Mouse (Mus musculus) left cerebral cortex, adult 2 months (tissue): ENCODE measurements around the gene Cdca5. TPM values are rescaled to one million over a fixed set of nuclear protein-coding genes. Genes with fewer than 3 reads are reported as not detected.
"Not testable (repeated sequence)": the region's sequence is repeated elsewhere in the genome, so short reads cannot be mapped to it uniquely, and the experiment has no call there.

ENCODE experiments used
- DNase-seq, 2 experiments: peaks; one replicate each; pipeline ENCODE4 v3.0.0; 2021 to 2022; ENCODE audit warnings: low spot score in 2 of 2, mixed read lengths in 1 of 2; ENCODE audit errors: extremely low spot score in 1 of 2
- H3K27ac ChIP-seq: fragments of 200-600 bp; 2 replicates; pipeline ENCODE4 v1.8.1; 2022
- H3K4me3 ChIP-seq: fragments of 200-600 bp; 2 replicates; pipeline ENCODE4 v1.8.1; 2022
- CTCF ChIP-seq: fragments of 200-600 bp; IDR thresholded peaks from 2 replicates; pipeline ENCODE4 v1.8.1; 2022; ENCODE audit warnings: antibody characterized with exemption, mild to moderate bottlenecking, moderate library complexity
- intact Hi-C: fragments of 180-260 bp; cut with DNase I; formaldehyde crosslinking; loops from one replicate; pipeline ENCODE4 v1.15.1; 2025
- total RNA-seq, 2 experiments: library from RNA; stranded (reverse); gene quantifications; 2 replicates each; pipeline ENCODE4 v1.2.3; 2021

Gene Cdca5
- total RNA-seq, 2 experiments from 2014 or later = not detected

GRCm38 (mm10) chr19:6117346-6117985, 32.7 kb downstream of the Cdca5 start:
- DNase-seq = no peak
- TF ChIP-seq CTCF = no peak
- H3K4me3 ChIP-seq = peak overlapping the region; percentile 78
- peak overlapping the region; percentile 93 for H3K27ac ChIP-seq
- intact Hi-C loops = loop anchor here (5.0 kb wide), 1 partner anchor 35 kb away; the partner anchor contains the start of genes Cdca5, Gm28374, Tmem262 and Zfpl1

GRCm38 (mm10) chr19:6117986-6118676, 33.3 kb downstream of the Cdca5 start, which contains the start of gene Sac3d1:
Sac3d1 (minus strand) TSS chr19:6118650.
- Histone ChIP-seq H3K27ac (peak within 1 kb of the TSS; percentile 93), H3K4me3 (peak within 1 kb of the TSS; percentile 78)
- peak; percentile 85 to 87 for DNase-seq
- no peak; the same call in none of the 2 replicates for TF ChIP-seq CTCF
- intact Hi-C loops = loop anchor here (1.0 to 5.0 kb wide), 2 partner anchors 9 to 36 kb away; partner anchors contain the start of genes Cdca5, Gm28374, Tmem262 and Zfpl1

- intact Hi-C loops = loop anchor here (1.0 to 5.0 kb wide), 2 partner anchors 9 to 36 kb away; partner anchors contain the start of genes Cdca5, Gm28374, Tmem262 and Zfpl1
- no peak for TF ChIP-seq CTCF
These were observed 33.9 kb downstream of the Cdca5 start for GRCm38 (mm10) chr19:6118677-6119185.

GRCm38 (mm10) chr19:6121761-6122160, 37.0 kb downstream of the Cdca5 start:
- intact Hi-C loops = no loop called here
- no peak for TF ChIP-seq CTCF
- no peak overlapping the region for H3K4me3 ChIP-seq

More at GRCm38 (mm10) chr19:6118677-6119185, 33.9 kb downstream of the Cdca5 start:
- Histone ChIP-seq H3K27ac (peak overlapping the region; percentile 93), H3K4me3 (peak overlapping the region; percentile 78)
- no peak for DNase-seq

GRCm38 (mm10) chr19:6123330-6123729, 38.5 kb downstream of the Cdca5 start:
- TF ChIP-seq CTCF = no peak
- H3K27ac ChIP-seq = no peak overlapping the region
- H3K4me3 ChIP-seq = no peak overlapping the region
- no peak for DNase-seq
- intact Hi-C loops = no loop called here

More at GRCm38 (mm10) chr19:6121761-6122160, 37.0 kb downstream of the Cdca5 start:
- no peak overlapping the region for H3K27ac ChIP-seq
- DNase-seq = no peak

- TF ChIP-seq CTCF = no peak
- no peak overlapping the region for H3K27ac ChIP-seq
- H3K4me3 ChIP-seq = no peak overlapping the region
- intact Hi-C loops = loop anchor here (5.0 kb wide), 1 partner anchor 78 kb away; the partner anchor contains the start of gene Syvn1
- no peak for DNase-seq
These were observed 40.1 kb downstream of the Cdca5 start for GRCm38 (mm10) chr19:6124898-6125297.

- intact Hi-C loops = loop anchor here (2.0 to 5.0 kb wide), 2 partner anchors 79 to 161 kb away; partner anchors contain the start of genes Pola2 and Syvn1
These were observed 41.5 kb downstream of the Cdca5 start for GRCm38 (mm10) chr19:6126289-6126688.

GRCm38 (mm10) chr19:6126789-6127580, 42.2 kb downstream of the Cdca5 start:
- Histone ChIP-seq H3K4me3 (peak overlapping the region; percentile 65), H3K27ac (peak overlapping the region; percentile 97)
- no peak for DNase-seq
- intact Hi-C loops = loop anchor here (1.0 to 5.0 kb wide), 3 partner anchors 9 to 162 kb away; partner anchors contain the start of genes Pola2, Sac3d1 and Syvn1
- TF ChIP-seq CTCF = no peak

More at GRCm38 (mm10) chr19:6126289-6126688, 41.5 kb downstream of the Cdca5 start:
- DNase-seq = no peak
- peak; percentile 73 for TF ChIP-seq CTCF
- no peak overlapping the region for H3K27ac ChIP-seq
- H3K4me3 ChIP-seq = no peak overlapping the region

GRCm38 (mm10) chr19:6127760-6128341, 43.1 kb downstream of the Cdca5 start, which contains the start of gene Snx15:
Snx15 (minus strand) TSS chr19:6128304.
- no peak for TF ChIP-seq CTCF
- Histone ChIP-seq H3K4me3 (peak within 1 kb of the TSS; percentile 65), H3K27ac (peak within 1 kb of the TSS; percentile 97)
- DNase-seq = peak; percentile 92
- intact Hi-C loops = loop anchor here (1.0 to 5.0 kb wide), 3 partner anchors 10 to 163 kb away; partner anchors contain the start of genes Pola2, Sac3d1 and Syvn1

GRCm38 (mm10) chr19:6130414-6131128, 45.8 kb downstream of the Cdca5 start:
- intact Hi-C loops, H3K4me3 ChIP-seq, H3K27ac ChIP-seq, DNase-seq: not testable (repeated sequence)
